Mouse (Mus musculus) cerebellum, postnatal 4 days (tissue): ENCODE results near the gene Zfp953.
"Not testable (repeated sequence)": the region's sequence is repeated elsewhere in the genome, so short reads cannot be mapped to it uniquely, and the experiment has no call there.

Source experiments
- DNase-seq, 2 experiments: peaks; one replicate each; pipeline ENCODE4 v3.0.0; 2022; ENCODE audit warnings: low spot score in 2 of 2, mixed read lengths in 1 of 2

The Zfp953 gene

GRCm38 (mm10) chr13:67360131-67360744, at the start of gene Zfp953, which contains the start of gene Gm28044:
Gene Zfp953, minus strand, starts transcription at chr13:67360605.
Gene Gm28044, minus strand, starts transcription at chr13:67360536.
- peak; percentile 69 to 78 for DNase-seq

GRCm38 (mm10) chr13:67399183-67399903, 38.9 kb upstream of the Zfp953 start, which contains the start of gene Zfp429:
Gene Zfp429, minus strand, starts transcription at chr13:67399819.
- DNase-seq: peak in 1 of 2 experiments; percentile 50

DNA sequence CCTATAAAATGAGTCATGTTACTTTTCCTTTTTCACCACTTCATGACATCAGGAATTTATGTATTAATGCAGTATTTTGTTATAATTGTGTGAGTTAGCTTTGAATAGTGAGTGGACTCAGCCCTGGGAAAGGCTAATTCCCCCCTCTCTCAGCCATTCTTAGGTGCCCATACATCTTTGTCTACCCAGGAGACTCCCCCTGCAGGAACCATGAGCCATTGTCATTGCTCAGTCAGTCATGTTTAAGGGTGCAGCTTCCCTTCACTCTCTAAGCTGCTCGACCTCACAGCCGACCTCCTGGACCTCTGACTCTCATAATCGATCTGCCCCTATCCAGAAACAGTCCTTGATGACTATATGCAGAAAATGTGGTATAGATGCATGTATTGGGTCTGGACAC, 15.8 kb upstream of the Zfp953 start:
- DNase-seq: not testable (repeated sequence)

DNA sequence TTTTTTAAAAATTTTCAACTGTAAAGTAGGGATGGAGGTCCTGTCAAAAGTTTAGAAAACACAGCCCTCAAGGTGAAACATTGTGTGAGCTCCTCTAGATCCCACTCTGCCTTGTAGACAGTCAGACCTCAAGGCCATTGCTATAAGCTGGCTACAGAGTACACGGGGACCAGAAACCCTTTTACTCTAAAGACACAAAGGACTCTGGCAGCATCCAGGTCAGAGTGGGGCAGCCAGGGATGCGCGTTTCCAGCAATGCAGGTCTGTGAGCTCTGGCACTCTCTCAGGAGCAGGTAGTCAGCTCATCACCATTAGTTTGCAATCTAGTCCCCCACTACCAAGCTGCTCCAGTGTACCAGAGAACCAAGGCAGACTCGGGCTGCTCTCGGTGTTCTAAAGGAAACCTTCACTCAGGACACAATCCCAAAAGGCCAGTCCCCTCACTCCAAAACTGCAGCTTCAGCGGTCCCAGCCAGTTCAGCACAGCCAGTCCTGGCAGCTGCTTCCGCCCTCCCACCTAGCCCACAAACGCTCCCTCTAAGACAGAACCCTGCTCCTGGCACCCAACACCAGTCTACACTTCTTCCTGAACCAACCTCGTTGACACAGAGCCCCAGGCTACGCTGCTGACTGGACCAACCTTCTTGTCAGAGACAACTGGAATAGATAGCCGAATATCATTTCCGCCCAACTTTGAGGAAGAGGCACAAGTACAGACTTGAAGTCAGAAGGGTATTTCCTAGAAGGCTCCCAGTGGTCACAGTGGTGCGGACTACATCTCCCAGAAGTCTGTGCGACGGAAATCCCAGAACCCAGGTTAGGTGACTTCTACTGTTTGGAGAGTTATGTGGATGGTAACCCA, 14.9 kb upstream of the Zfp953 start, which contains the start of the genes Gm28041 and Zfp456:
TSS of gene Gm28041 (minus strand) at position 684 of the 862 bp plus-strand sequence.
TSS of gene Zfp456 (minus strand) at position 761 of the 862 bp plus-strand sequence.
- not testable (repeated sequence) for DNase-seq

DNA sequence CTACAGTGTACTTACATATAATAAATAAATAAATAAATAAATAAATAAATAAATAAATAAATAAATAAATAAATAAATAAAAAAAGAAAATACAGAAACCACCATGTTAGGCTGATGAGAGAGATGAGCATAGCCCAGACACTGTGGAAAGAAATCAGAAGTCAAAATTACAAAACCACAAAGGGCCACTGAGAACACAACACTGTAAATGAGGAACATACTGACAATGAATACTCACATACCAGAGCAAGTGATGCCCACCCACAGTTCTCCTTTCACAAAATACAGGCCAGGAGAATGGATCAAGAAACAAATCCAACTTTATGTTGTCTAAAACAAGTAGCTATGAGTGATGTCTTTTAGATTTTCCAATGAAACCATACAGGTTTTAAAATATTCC, 8.6 kb downstream of the Zfp953 start:
- no peak for DNase-seq

GRCm38 (mm10) chr13:67343422-67343821, 17.0 kb downstream of the Zfp953 start:
- DNase-seq: no peak

- DNase-seq: no peak
Observed at GRCm38 (mm10) chr13:67332877-67333276, 27.5 kb downstream of the Zfp953 start.

DNA sequence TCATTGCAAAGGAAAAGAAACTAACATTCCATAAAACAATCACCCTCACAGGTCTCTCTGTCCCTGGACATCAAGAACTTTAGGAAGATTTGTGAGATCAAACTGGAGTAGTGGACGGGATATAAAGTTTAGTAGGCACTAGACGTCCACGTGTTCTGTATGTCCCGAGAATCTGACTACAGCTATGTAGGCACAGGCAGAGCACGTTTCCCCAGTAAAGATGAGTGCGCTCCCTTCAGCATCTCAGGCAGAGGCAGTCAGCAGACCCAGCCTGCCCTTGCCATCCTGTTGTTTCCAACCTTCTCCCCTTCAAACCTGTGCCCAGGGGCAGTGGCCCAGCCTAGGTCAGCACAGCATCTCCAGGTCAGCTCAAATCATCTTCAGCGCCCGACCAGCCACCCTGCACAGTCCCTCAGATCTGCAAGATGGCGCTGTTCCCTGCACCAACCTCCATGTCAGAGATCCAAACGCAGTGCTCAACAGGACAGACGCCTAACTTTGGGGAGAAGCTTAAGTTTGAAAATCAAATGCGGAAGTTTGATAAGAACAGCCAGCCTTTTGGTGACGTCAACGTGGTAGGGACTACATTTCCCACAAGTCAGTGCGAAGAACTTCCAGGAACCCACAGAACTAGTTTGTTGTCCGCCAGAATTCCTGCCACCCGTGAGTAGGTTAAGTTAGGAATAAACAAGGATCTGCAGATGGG, 28.2 kb downstream of the Zfp953 start, which contains the start of gene Zfp595:
TSS of gene Zfp595 (minus strand) at position 552 of the 706 bp plus-strand sequence.
- peak; percentile 22 to 52 for DNase-seq

GRCm38 (mm10) chr13:67306718-67307117, 53.7 kb downstream of the Zfp953 start:
- no peak for DNase-seq

- peak; percentile 48 to 77 for DNase-seq
Observed at GRCm38 (mm10) chr13:67305822-67306672, 54.4 kb downstream of the Zfp953 start, which contains the start of gene Zfp457. Gene Zfp457, minus strand, starts transcription at chr13:67306485.
